Mouse (Mus musculus): Measurements from ENCODE around the gene Slc36a4. TPM values are rescaled to one million over a fixed set of nuclear protein-coding genes. Genes with fewer than 3 reads are reported as not detected.

Gene Slc36a4
- polyA plus RNA-seq, 1 experiment from 2014 or later: 12.3 TPM

- ATAC-seq (ENCODE audit: borderline replicate concordance, extremely low read depth, low FRiP score, low TSS enrichment): no peak
Observed at GRCm38 (mm10) chr9:15766821-15767220, 57.3 kb downstream of the Slc36a4 start.

DNA sequence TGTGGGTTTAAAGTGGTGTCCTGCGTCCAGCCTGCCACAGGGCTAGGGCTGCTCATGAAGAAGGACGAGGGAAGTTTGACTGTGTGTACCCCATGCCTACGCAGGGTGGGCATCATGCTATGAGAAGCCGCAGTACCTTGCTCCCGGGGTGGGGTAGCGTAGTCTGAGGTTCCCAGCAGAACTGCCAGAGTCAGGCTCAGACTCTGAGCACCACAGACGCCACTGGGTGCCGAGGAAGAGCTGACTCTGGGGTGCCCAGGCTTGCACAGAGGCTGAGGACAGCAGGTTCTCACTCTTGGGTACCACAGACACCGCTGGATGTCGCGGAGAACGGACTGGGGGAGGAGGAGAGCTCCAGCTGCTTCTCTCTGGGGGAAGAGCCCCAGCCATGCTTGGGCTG, 63.2 kb downstream of the Slc36a4 start:
- no peak overlapping the region for H3K4me2 ChIP-seq
- H3K4me1 ChIP-seq: no peaks in the 10 kb centered on the region
- 88% methylated on average over 12 of the region's 12 CpGs for WGBS

More at GRCm38 (mm10) chr9:15766821-15767220, 57.3 kb downstream of the Slc36a4 start:
- no peak overlapping the region for H3K27ac ChIP-seq
- no peak overlapping the region for H3K4me2 ChIP-seq
- no peak overlapping the region for H3K9ac ChIP-seq
- no peak overlapping the region for H3K4me3 ChIP-seq
- H3K9me3 ChIP-seq: no peaks in the 10 kb centered on the region
- no peaks in the 10 kb centered on the region for H3K4me1 ChIP-seq
- H3K36me3 ChIP-seq: no peaks in the 10 kb centered on the region
- 70% methylated on average over 5 of the region's 5 CpGs for WGBS
- H3K27me3 ChIP-seq: no peaks in the 10 kb centered on the region

GRCm38 (mm10) chr9:15773426-15773825, 63.9 kb downstream of the Slc36a4 start:
- Histone ChIP-seq H3K9me3 (no peaks in the 10 kb centered on the region), H3K36me3 (no peaks in the 10 kb centered on the region), H3K4me2 (no peak overlapping the region), H3K4me1 (no peaks in the 10 kb centered on the region), H3K27me3 (no peaks in the 10 kb centered on the region), H3K27ac (no peak overlapping the region), H3K9ac (no peak overlapping the region), H3K4me3 (no peak overlapping the region)
- no peak for ATAC-seq (ENCODE audit: borderline replicate concordance, extremely low read depth, low FRiP score, low TSS enrichment)
- 39% methylated on average over 3 of the region's 4 CpGs for WGBS

More for the DNA sequence above, 63.2 kb downstream of the Slc36a4 start:
- H3K4me3 ChIP-seq: no peak overlapping the region
- H3K9ac ChIP-seq: no peak overlapping the region
- no peaks in the 10 kb centered on the region for H3K27me3 ChIP-seq
- no peaks in the 10 kb centered on the region for H3K9me3 ChIP-seq
- ATAC-seq (ENCODE audit: borderline replicate concordance, extremely low read depth, low FRiP score, low TSS enrichment): no peak
- no peaks in the 10 kb centered on the region for H3K36me3 ChIP-seq
- H3K27ac ChIP-seq: no peak overlapping the region

DNA sequence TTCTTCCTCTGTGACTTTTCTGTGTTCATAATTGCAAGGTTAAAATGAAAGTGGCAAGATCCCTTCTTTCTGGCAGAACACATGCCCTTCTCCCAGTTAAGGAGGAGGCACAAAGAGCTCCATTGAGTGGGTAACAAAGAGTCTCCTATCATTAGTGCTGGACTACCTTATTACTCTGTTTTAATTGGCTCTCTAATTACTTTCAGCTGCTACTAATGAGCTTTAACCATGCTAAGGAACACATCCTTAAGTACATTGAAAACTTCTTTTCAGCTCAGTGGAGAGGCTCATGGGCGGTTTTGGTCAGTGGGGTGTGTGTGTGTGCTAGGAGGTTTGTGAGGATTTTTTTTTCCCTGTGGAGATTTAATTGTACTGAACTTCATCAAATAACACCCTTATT, 65.4 kb downstream of the Slc36a4 start:
- Histone ChIP-seq H3K9me3 (no peaks in the 10 kb centered on the region), H3K27ac (no peak overlapping the region), H3K9ac (no peak overlapping the region), H3K4me1 (no peaks in the 10 kb centered on the region), H3K4me2 (no peak overlapping the region), H3K4me3 (no peak overlapping the region), H3K36me3 (no peaks in the 10 kb centered on the region), H3K27me3 (no peaks in the 10 kb centered on the region)
- 78% methylated on average over 1 of the region's 1 CpGs for WGBS
- ATAC-seq (ENCODE audit: borderline replicate concordance, extremely low read depth, low FRiP score, low TSS enrichment): no peak

DNA sequence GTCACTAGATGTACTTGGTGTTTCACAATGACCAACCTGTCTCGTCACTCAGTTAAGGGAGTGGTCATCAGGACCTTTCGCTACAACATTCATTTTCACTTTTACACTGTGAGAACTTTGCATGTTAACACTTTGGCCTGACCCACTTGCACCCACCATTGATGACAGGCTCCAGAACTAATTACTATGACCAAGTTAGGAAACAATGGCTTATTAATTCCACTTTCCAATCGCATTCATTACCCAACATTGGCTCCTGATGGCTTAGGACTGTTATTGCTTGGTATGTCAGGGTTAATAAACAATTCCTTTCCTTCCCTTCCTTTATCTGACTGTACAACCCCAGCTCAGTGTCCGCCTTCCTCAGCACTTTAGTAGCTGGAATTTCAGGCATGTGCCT, 72.4 kb downstream of the Slc36a4 start:
- no peaks in the 10 kb centered on the region for H3K9me3 ChIP-seq
- no peak for ATAC-seq (ENCODE audit: borderline replicate concordance, extremely low read depth, low FRiP score, low TSS enrichment)
- H3K4me2 ChIP-seq: no peak overlapping the region
- H3K4me3 ChIP-seq: no peak overlapping the region
- H3K27me3 ChIP-seq: no peaks in the 10 kb centered on the region
- H3K36me3 ChIP-seq: no peaks in the 10 kb centered on the region
- no peak overlapping the region for H3K9ac ChIP-seq
- H3K27ac ChIP-seq: no peak overlapping the region
- H3K4me1 ChIP-seq: no peaks in the 10 kb centered on the region
- WGBS: 51% methylated on average over 4 of the region's 4 CpGs

DNA sequence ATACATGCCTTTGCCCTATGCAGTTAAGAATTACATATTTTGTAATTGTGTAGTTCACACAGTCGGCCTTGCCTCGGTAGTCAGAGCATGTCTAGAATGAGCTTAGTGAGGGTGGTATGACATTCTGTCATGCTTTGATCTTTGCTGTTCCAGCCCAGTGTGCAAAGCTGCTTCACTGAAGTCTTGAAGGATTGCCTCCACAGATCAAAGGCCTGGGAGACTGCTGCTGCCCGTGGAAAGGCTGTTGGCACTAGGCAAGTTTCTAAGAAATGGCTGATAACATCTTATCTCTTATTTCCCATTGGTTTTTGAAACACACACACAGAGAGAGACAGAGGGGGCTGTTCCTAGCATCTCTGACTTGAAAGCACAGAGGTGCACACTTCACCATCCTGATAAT, 76.7 kb downstream of the Slc36a4 start:
- WGBS: 33% methylated on average over 3 of the region's 3 CpGs
- ATAC-seq (ENCODE audit: borderline replicate concordance, extremely low read depth, low FRiP score, low TSS enrichment): no peak
- no peak overlapping the region for H3K4me3 ChIP-seq

DNA sequence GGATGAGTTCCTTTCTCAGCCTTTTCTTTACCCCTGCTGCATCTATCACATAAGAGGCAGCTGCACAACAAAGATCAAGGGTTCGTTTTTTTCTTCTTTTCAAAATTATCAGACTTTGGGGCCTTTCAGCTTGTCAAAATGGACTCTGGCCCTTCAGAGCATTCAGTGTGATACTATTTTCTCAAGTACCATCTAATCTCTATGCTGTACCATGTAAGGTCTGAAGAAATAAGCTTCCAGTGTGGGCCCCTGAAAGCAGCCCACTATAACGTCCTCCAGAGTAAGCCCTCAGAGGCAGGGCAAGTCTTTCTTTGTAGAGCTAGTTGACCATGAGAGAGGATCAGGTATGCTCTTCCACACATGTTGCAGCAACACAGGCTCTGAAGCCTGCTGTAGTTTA, 77.1 kb downstream of the Slc36a4 start:
- H3K36me3 ChIP-seq: no peaks in the 10 kb centered on the region
- H3K4me3 ChIP-seq: no peak overlapping the region
- WGBS: 50% methylated on average over 2 of the region's 2 CpGs
- no peaks in the 10 kb centered on the region for H3K27me3 ChIP-seq
- no peaks in the 10 kb centered on the region for H3K9me3 ChIP-seq
- H3K9ac ChIP-seq: no peak overlapping the region
- no peaks in the 10 kb centered on the region for H3K4me1 ChIP-seq
- no peak overlapping the region for H3K27ac ChIP-seq
- no peak overlapping the region for H3K4me2 ChIP-seq
- ATAC-seq (ENCODE audit: borderline replicate concordance, extremely low read depth, low FRiP score, low TSS enrichment): no peak

More for the DNA sequence above, 76.7 kb downstream of the Slc36a4 start:
- no peaks in the 10 kb centered on the region for H3K4me1 ChIP-seq
- H3K36me3 ChIP-seq: no peaks in the 10 kb centered on the region
- H3K9ac ChIP-seq: no peak overlapping the region
- H3K27me3 ChIP-seq: no peaks in the 10 kb centered on the region
- no peaks in the 10 kb centered on the region for H3K9me3 ChIP-seq
- H3K4me2 ChIP-seq: no peak overlapping the region
- H3K27ac ChIP-seq: no peak overlapping the region

GRCm38 (mm10) chr9:15792076-15792475, 82.5 kb downstream of the Slc36a4 start:
- ATAC-seq (ENCODE audit: borderline replicate concordance, extremely low read depth, low FRiP score, low TSS enrichment): no peak

More at GRCm38 (mm10) chr9:15792076-15792475, 82.5 kb downstream of the Slc36a4 start:
- H3K4me3 ChIP-seq: no peak overlapping the region
- no peaks in the 10 kb centered on the region for H3K36me3 ChIP-seq
- H3K27me3 ChIP-seq: no peaks in the 10 kb centered on the region
- no peaks in the 10 kb centered on the region for H3K4me1 ChIP-seq
- no peak overlapping the region for H3K9ac ChIP-seq
- no peak overlapping the region for H3K27ac ChIP-seq
- H3K9me3 ChIP-seq: no peaks in the 10 kb centered on the region
- 83% methylated on average over 9 of the region's 9 CpGs for WGBS
- H3K4me2 ChIP-seq: no peak overlapping the region

Other genes with a start within 250 kb of the Slc36a4 start
- gene Smco4, start 216.3 kb upstream of the Slc36a4 start, polyA plus RNA-seq (2015; fragmentation: Nextera tagmentation; extraction: Ambion mirVana): 2.7 and 3.9 TPM in 2 replicates
- 9.0 and 9.9 TPM in 2 replicates for gene Deup1, start 81.8 kb upstream of the Slc36a4 start, polyA plus RNA-seq (2015; fragmentation: Nextera tagmentation; extraction: Ambion mirVana)
- gene Mtnr1b, start 164.8 kb downstream of the Slc36a4 start, polyA plus RNA-seq (2015; fragmentation: Nextera tagmentation; extraction: Ambion mirVana): not detected in 2 replicates